Mouse (Mus musculus): ENCODE results near the gene Sap30l. TPM values are rescaled to one million over a fixed set of nuclear protein-coding genes. Genes with fewer than 3 reads are reported as not detected.
"Not testable (repeated sequence)": the region's sequence is repeated elsewhere in the genome, so short reads cannot be mapped to it uniquely, and the experiment has no call there.

The Sap30l gene
- total RNA-seq, 2 experiments from 2014 or later: 49.3 to 58.2 TPM

DNA sequence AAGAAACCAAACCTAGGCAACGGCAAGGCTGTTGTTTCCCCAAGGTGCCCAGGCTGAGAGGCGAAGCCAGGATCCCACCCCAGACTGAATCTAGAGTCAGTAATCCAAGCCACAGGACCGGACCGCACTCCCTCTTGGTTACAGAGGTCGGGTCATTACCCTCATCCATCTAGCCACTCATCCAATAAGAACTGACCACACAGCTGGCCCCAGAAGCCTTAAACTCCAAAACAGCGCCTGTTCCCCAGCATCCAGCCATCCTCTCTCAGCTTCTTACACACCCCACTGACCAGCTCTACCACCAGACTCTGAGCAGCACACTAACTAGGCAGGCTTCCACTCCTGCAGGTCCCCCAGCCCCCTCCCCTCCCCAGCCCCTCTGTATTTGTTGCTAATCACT lies 6.4 kb upstream of the Sap30l start:
- intact Hi-C loops (cut with DNase I): no loop called here
- no peak for DNase-seq (ENCODE audit: low spot score in 2 of 2)

DNA sequence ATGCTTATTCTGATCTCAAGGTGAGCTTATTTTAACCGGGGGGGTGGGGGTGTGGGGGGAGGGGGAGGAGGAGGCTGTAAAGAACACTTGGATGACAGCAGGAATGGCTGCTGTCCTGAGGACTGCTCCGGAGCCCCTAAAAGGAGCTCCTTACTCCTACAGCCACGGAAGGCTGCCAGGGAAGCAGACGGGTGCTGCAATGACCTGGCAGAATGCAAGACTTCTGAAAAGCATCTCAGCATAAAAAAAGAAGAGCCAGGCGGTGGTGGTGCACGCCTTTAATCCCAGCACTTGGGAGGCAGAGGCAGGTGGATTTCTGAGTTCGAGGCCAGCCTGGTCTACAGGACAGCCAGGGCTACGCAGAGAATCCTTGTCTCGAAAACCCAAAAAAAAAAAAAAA lies 3.6 kb upstream of the Sap30l start:
- DNase-seq (ENCODE audit: low spot score in 2 of 2): no peak
- intact Hi-C loops (cut with DNase I): no loop called here

DNA sequence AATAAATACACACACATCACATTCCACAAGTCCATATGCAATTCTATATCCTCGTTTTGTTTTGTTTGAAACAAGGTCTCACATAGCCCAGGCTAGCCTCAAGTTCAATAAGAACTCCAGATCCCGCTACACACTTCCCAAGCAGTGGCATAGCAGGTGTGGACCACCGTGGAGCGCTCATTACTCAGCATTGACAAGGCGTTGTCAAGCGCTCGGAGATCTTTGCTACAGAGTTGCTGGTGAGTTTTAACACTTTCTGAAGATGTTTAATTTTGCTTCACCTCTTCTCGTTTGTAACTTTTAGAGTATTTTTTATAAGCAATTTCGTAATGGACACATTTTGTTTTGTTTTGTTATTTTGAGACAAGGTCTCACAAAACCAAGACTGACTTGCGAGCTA lies 2.0 kb upstream of the Sap30l start:
- intact Hi-C loops (cut with DNase I): no loop called here
- DNase-seq (ENCODE audit: low spot score in 2 of 2): no peak

DNA sequence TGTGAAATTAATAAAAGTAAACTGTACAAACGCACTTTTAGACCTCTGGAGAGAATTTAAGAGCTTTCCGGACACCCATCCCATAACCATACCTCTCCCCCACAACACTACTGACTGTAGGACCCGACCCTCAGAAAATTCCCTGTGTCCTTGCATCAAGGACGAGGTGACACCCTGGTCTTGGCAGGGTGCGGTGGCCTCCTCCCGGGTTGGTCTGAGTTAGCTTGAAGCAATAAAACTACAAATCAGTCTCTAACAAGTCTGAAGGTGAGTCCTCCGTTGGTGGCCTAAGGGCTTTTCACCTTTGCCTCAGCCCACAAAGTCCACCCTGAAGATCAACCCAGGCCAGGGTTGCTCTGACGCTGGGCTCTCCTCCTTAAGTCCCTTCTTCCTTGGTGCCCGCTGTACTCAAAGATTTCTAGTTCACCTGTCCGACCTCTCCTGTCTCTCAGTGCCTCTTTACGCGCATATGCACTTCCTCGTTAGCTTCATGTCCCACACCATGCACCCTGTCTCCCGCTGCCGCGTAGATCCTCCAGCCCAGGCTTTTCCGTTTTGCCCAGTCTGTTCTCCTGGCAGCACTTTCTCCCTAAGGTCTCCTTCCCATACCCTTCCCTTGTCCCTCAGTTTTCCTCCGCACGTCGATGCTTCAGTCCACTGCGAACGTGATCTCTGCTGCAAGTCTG lies 1.0 kb upstream of the Sap30l start:
- intact Hi-C loops (cut with DNase I): no loop called here
- no peak for DNase-seq (ENCODE audit: low spot score in 2 of 2)

DNA sequence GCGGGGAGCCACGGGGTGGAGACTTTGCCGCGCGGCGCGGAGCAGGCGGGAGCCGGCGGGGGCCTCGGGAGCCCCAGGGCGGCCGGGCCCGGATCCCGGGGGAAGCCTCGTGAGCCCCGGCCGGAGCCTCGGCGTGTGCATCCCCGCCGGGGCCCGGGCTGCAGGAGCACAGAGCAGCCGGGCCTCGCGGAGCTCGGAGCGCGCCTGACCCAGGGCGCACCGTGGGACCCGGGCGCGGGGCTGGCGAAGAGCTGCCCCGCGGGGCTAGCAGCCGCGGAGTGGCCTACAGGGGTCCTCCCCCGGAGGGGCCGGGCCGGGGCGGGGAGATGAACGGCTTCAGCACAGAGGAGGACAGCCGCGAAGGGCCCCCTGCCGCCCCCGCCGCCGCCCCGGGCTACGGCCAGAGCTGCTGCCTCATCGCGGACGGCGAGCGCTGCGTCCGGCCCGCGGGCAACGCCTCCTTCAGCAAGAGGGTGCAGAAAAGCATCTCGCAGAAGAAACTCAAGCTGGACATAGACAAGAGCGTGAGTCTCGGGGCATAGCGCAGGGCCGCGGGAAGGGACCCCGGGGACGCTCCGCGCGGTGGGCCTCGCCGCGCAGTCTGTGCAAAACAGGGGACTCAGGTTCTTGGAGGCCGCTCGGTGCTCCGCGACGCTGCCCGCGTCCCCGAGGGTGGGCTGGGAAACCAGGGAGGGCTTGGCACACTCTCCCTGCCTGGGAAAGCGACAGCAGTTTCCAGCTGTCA lies 501 bp downstream of the Sap30l start:
- intact Hi-C loops (cut with DNase I): no loop called here

DNA sequence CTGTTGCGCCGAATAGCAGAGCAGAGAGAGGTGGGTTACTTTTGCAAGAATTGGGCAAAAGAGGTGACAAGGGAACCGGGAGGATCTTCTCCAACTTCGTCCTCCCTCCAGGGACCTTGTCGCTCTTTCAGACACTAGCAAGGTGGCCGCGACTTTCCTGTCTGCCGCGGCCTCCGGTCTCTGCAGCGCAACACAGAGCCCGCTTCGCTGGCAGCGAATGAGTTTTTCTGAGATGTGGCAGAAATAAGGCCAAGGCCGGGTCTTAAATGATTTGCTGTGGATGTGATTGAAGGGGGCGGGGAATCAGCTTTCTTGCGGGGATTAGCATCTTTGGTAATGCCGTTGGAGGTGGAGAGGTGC lies 1.1 kb downstream of the Sap30l start:
- intact Hi-C loops (cut with DNase I): no loop called here
- DNase-seq (ENCODE audit: low spot score in 2 of 2): no peak

More for the DNA sequence above, 501 bp downstream of the Sap30l start:
- DNase-seq (ENCODE audit: low spot score in 2 of 2): peak in 1 of 2 experiments; percentile 38

DNA sequence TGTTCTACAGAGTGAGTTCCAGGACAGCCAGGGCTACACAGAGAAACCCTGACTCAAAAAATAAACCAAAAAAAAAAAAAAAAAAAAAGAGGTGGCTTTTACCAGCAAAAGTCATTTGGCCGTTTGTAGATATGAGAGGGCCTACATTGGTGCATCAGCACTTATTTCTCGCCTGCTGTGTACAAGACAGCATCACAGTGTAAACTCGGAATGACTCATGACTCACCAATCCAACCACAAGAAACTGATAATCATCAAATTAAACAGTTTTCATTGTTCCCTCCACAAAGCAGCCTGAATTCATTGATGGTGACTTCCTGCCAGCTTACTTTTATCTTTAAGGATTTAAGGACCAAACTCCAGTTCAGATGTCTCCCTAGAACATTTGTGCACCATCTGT lies 3.6 kb downstream of the Sap30l start:
- intact Hi-C loops (cut with DNase I): no loop called here
- no peak for DNase-seq (ENCODE audit: low spot score in 2 of 2)

DNA sequence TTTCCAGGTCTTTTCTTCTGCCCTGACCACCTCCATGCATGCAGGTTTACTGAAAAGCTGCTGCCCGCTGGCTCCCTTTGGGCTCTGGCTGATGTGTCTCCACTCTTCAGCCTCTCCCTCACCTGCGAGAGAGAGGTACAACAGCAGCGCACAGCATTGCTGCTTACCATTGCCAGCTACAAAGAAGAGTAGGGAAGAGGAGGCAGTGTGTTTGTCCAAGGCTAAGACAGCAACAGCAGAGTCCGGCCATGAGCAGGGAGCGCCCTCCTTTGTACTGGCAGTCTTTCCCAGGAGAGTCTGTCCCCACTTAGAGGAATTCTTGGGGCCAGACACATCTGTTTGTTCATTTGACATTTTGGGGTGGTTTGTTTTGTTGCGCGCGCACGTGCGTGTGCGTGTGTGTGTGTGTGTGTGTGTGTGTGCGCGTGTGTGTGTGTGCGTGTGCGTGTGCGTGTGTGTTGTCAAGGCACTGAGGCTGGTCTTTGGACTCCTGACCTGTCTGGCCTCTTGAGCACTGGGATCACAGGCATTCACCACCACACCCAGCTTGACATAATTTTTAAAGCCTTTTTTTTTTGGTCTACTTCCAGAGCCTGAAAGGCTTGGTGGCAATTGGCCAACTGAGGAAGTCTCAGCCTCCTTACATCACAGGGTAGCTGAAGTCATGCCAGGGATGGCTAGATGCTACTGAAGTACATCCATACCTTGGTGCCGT lies 7.7 kb downstream of the Sap30l start:
- DNase-seq (ENCODE audit: low spot score in 2 of 2): no peak
- intact Hi-C loops (cut with DNase I): no loop called here

DNA sequence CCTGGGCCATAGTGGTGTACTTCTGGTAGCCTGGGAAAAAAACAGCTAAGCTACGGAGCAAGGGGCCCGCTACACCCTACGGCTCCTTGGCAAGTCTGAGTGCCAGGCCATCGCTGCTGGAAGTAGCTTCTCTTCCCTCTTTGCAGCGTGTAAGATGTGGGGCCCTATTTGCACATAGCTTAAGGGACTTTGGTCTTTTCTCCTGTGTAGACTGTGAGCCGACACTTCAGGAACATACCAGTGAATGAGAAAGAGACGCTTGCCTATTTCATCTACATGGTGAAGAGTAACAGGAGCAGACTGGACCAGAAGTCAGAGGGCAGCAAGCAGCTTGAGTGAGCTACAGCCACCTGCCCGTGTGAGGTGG lies 8.3 kb downstream of the Sap30l start:
- no peak for DNase-seq (ENCODE audit: low spot score in 2 of 2)
- intact Hi-C loops (cut with DNase I): no loop called here

DNA sequence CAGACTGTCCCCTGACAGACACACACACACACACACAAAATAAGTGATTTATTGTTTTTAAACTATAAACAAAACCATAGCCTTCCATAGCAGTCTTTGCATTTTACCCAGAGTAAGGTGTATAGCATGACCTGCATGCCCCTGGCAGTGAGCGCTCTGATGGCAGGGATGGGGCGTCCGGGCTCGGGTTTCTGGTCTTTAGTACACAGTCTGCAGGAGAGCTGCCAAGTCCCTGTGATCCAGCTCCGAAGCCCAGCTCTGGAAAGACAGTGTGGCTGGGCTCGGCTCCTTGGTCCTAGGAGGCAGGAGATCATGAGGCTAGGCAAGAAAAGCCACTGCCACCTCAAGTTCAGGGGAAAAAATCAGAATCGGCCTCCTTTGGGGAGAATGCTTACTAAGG lies 9.6 kb downstream of the Sap30l start:
- intact Hi-C loops (cut with DNase I): no loop called here
- DNase-seq (ENCODE audit: low spot score in 2 of 2): no peak

DNA sequence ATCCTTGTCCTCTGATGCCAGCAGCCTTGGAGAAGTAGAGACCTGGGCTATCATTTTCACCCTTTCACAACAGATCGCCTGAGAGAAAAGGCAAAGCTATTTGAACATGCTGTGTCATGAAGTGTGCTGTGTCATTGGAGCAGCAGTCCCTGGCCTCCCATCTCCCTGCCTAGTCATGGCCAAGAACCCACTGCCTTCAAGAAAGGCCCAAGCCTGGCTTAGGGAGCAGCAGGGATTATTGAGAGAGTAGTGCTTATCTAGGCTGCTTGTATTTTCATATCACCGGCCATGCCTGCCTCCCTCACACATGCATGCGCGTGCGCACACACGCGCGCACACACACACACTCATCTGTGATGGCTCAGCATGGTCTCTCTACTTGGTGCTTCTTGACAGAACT lies 10.8 kb downstream of the Sap30l start:
- DNase-seq (ENCODE audit: low spot score in 2 of 2): no peak
- intact Hi-C loops (cut with DNase I): no loop called here

DNA sequence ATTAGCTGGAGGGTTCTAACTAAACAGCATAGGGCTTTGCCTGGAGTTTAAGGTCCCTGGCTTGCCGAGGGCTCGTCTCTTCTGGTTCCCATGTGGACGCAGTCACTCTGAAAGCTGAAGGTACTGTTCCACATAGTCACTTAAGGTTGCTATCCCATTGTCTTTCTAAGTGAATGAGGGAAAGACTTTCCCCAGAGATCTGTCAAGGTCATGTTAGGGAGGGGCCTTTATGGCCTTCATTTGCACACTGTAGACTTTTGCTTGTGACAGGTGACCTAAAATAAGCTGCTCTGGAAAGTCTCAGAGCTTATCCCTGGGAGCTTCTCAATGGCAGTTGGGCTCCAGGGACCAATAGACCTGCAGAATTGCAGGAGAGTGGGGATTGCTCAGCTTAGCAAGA lies 12.2 kb downstream of the Sap30l start:
- no peak for DNase-seq (ENCODE audit: low spot score in 2 of 2)
- intact Hi-C loops (cut with DNase I): no loop called here

DNA sequence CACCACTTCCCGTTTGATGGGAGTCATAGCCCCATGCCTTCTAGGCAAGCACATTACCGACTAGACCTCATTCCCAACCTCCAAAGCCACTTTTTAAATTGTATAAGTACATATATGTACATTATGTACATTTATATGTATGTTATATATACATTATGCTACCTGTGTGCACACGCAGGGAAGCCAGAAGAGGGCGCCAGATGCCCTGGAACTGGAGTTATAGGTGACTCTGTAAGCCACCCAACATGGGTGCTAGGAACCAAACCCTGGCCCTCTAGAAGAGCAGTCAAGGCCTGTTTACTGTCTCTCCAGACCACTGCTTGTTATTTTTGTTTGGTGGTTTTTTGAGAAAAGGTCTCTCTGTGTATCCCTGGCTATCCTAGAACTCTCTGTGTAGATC lies 16.8 kb downstream of the Sap30l start:
- intact Hi-C loops (cut with DNase I): no loop called here
- DNase-seq (ENCODE audit: low spot score in 2 of 2): no peak

DNA sequence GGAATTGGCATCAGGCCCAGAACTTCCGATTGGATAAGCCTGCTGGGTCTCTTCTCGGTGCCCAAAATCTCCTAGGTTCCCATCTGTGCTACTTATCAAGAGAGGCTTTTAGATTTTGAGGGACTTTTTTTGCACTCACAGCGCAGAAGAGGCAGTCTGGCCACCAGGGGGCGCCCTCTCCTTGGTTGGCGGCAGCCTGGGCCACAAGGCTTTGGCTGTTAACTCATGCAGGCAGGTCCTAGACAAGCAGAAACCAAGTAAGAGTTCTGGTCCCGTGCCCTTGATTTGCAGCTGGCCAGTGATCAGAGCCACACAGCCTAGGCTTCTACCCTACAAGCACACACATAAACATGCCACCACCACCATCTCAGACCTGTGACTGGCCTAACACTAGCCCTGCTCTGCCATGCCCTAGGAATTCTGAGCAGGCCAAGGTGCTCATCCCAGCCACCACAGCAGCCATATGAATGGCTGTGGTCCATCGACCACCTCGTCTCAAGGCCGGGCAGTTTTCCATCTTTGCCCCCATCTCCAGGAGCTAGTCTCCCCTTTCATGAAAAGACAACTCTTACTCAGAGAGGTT lies 18.7 kb downstream of the Sap30l start:
- intact Hi-C loops (cut with DNase I): loop anchor here (1.0 kb wide), 1 partner anchor 114 kb away; no protein-coding TSS in a partner anchor
- peak; percentile 58 to 62 for DNase-seq (ENCODE audit: low spot score in 2 of 2)

DNA sequence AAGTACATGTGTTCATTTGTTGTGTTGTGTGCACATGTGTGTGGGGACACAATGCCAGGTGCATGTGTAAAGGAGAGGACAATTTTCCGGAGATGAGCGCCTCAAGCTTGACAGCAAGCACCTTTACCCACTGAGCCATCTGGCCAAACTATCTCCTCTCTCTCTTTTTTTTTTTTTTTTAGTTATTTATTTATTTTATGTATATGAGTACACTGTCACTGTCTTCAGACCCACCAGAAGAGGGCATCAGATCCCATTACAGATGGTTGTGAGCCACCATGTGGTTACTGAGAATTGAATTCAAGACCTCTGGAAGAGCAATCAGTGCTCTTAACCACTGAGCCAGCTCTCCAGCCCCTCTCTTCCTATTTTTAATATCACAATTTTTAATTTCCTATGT lies 21.7 kb downstream of the Sap30l start:
- DNase-seq (ENCODE audit: low spot score in 2 of 2); intact Hi-C loops (cut with DNase I): not testable (repeated sequence)

DNA sequence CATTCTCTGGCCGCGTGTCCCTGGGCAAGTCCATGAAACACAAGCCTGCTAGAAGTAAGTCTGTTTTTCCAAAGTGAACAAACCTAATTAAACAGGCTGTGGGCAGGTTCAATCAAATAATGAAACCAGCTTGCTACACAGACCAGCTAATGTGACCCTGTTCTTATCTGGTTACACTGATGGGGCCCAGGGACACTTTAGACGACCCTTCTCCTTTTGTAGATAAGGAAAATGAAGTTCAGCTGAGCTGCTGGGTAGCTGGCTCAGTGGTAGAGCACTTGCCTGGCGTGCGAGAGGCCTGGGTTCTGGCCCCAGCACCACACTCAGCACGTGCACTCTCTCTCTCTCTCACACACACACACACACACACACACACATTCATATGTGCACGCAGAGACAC lies 22.3 kb downstream of the Sap30l start:
- intact Hi-C loops (cut with DNase I): no loop called here

DNA sequence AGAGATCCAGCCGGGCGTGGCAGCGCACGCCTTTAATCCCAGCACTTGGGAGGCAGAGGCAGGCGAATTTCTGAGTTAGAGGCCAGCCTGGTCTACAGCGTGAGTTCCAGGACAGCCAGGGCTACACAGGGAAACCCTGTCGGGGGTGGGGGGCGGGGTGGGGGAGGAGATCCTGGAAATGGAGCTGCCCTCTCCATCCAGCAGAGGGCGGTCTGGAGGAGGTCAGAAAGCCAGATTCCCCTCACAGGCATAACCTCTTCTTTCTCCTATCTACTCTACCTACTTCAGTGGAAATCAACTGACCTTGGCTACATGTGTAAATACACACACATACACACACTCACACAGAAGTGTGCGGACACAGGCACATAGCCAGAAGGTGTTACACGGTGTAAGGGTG lies 23.8 kb downstream of the Sap30l start:
- intact Hi-C loops (cut with DNase I): not testable (repeated sequence)

More for the DNA sequence above, 22.3 kb downstream of the Sap30l start:
- no peak for DNase-seq (ENCODE audit: low spot score in 2 of 2)

DNA sequence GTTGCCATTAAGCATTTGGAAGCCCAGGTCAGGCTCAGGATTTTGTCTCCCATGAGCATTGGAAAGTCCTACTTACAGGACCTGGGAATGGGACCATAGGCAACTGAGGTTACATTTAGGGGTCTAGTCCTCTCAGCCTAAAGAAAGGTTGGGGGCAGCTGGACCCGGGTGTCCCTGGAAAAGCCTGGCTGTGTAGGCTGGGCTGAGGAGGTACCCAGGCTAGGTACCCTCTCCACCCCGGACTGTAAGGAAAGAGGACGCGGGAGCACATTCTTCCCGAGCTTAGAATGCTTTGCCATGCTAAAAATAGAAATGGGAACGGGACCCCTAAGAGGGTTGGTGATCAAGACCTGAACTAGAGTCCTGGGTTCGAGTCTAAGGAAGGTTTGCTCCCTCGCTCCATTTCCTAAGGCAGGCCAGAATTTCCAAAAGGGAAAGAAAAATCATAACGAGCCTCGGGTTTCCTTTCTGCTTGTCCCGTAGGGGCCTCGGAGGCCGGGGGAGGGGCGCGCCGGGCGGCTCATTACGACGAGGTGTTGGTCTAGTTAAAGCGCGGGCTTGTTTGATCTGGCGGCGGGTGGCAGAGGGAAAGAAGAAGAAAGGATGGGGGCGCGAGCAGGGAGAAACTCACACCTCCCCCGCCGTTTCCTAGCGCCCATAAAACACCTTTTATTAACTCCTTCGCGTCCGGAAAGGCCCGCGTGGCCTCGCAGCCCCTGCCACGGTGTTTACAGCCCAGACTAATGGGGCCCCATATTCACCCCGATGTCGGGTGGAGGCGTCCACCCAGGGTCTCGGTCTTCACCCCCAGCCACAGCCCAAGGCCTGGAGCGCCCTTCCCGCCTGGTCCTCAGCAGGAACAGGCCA lies 25.8 kb downstream of the Sap30l start:
- intact Hi-C loops (cut with DNase I): no loop called here
- no peak for DNase-seq (ENCODE audit: low spot score in 2 of 2)

More for the DNA sequence above, 23.8 kb downstream of the Sap30l start:
- not testable (repeated sequence) for DNase-seq (ENCODE audit: low spot score in 2 of 2)

DNA sequence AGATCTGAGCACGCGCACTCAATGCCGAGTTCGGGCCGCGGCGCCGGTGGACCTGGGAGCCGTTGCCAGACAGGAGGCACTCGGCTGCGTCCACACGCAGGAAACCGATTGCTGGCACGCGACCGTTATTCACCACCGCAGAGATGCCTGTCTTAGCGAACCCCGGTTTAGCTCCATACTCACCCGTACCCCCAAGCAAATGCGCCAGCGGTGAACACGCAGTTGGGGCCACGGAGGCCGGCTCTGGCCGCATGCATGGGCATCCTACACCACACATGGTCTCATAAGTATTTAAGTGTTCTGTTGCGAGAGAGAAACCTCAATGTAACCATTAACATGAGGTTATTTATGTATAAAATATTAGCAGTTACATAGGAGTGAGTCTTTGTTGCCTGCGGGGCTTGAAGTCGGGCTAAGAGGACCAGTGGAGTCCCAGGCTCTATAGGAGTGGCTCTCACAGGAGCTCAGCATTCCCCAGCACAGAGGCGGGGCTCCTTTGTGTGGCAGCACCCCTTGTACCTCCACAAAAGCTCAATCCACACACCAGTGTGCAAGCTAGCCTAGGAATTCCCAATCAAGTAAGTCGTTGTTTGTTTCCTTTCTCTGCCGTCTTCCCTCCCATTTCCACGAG lies 26.6 kb downstream of the Sap30l start:
- intact Hi-C loops (cut with DNase I): no loop called here
- no peak for DNase-seq (ENCODE audit: low spot score in 2 of 2)
